Mouse (Mus musculus) limb, embryonic 13.5 days (tissue): Measurements from ENCODE around the gene Ihh. TPM values are rescaled to one million over a fixed set of nuclear protein-coding genes. Genes with fewer than 3 reads are reported as not detected.

ENCODE experiments used
- ATAC-seq: fragments of 200-750 bp; cut with Nextera tagmentation; 2 replicates; pipeline ENCODE4 v1.8.0; 2017; ENCODE audit warnings: low read depth, moderate number of reproducible peaks, moderate TSS enrichment; ENCODE audit not compliant: low FRiP score
- H3K27ac ChIP-seq: fragments of 300-500 bp; sonication (generic); 2 replicates; pipeline ENCODE4 v1.5.1; 2015; ENCODE audit warnings: inconsistent platforms, mild to moderate bottlenecking, moderate library complexity
- H3K27me3 ChIP-seq: fragments of 300-500 bp; sonication (generic); 2 replicates; pipeline ENCODE4 v1.6.1; 2015; ENCODE audit warnings: mild to moderate bottlenecking, inconsistent platforms
- H3K36me3 ChIP-seq: fragments of 300-500 bp; sonication (generic); 2 replicates; pipeline ENCODE4 v1.6.1; 2015; ENCODE audit warnings: inconsistent platforms, mild to moderate bottlenecking, moderate library complexity
- H3K4me1 ChIP-seq: fragments of 300-500 bp; sonication (generic); 2 replicates; pipeline ENCODE4 v1.6.1; 2015; ENCODE audit warnings: inconsistent platforms
- H3K4me2 ChIP-seq: fragments of 300-500 bp; sonication (generic); replicated peaks from 2 replicates; pipeline ENCODE4 v1.6.1; 2015; ENCODE audit warnings: inconsistent platforms, mild to moderate bottlenecking, moderate library complexity
- H3K4me3 ChIP-seq: fragments of 300-500 bp; sonication (generic); 2 replicates; pipeline ENCODE4 v1.5.1; 2015; ENCODE audit warnings: moderate library complexity, mild to moderate bottlenecking, inconsistent platforms
- H3K9ac ChIP-seq: fragments of 300-500 bp; sonication (generic); 2 replicates; pipeline ENCODE4 v1.6.1; 2015; ENCODE audit warnings: mild to moderate bottlenecking, inconsistent platforms
- H3K9me3 ChIP-seq: fragments of 300-500 bp; sonication (generic); 2 replicates; pipeline ENCODE4 v1.6.1; 2016; ENCODE audit warnings: inconsistent platforms
- WGBS: fragments of 180-500 bp; shearing (Covaris S2); methylation state at CpG from one replicate; pipeline ENCODE4 v1.1.7; 2015; 5-methylcytosine and 5-hydroxymethylcytosine counted together
- polyA plus RNA-seq: library from polyadenylated mRNA; unstranded; fragments of >200 nt; fragmentation: Nextera tagmentation; extraction: Ambion mirVana; gene quantifications from 2 replicates; pipeline ENCODE4 v1.2.1, GENCODE M21; 2015

Gene Ihh
- polyA plus RNA-seq, 1 experiment from 2014 or later, result 8.6 TPM

GRCm38 (mm10) chr1:74936221-74936830 lies 15.1 kb downstream of the Ihh start:
- WGBS, result 42% methylated on average over 12 of the region's 12 CpGs
- Histone ChIP-seq H3K36me3 (no peaks in the 10 kb centered on the region), H3K4me1 (no peaks in the 10 kb centered on the region), H3K9ac (no peak overlapping the region), H3K9me3 (no peaks in the 10 kb centered on the region), H3K27ac (no peak overlapping the region), H3K4me3 (no peak overlapping the region), H3K4me2 (no peak overlapping the region), H3K27me3 (peaks cover 81% of the 10 kb centered on the region)
- ATAC-seq, result no peak

GRCm38 (mm10) chr1:74935402-74935801 lies 16.1 kb downstream of the Ihh start, which contains the start of gene Cfap65:
Gene Cfap65, minus strand, starts transcription at chr1:74935599.
- no peaks in the 10 kb centered on the region for H3K9me3 ChIP-seq
- H3K27ac ChIP-seq, result no peak within 1 kb of the TSS
- peaks cover 79% of the 10 kb centered on the region for H3K27me3 ChIP-seq
- peak within 1 kb of the TSS; percentile 21; the same call in 1 of the 2 replicates for H3K4me3 ChIP-seq
- no peak for ATAC-seq
- no peaks in the 10 kb centered on the region for H3K36me3 ChIP-seq
- H3K4me1 ChIP-seq, result no peaks in the 10 kb centered on the region
- WGBS, result 2% methylated on average over 18 of the region's 18 CpGs
- H3K9ac ChIP-seq, result no peak within 1 kb of the TSS
- H3K4me2 ChIP-seq, result peak within 1 kb of the TSS; percentile 51

- Histone ChIP-seq H3K4me2 (no peak overlapping the region), H3K27ac (no peak overlapping the region), H3K4me1 (no peaks in the 10 kb centered on the region), H3K27me3 (peaks cover 66% of the 10 kb centered on the region), H3K9ac (no peak overlapping the region), H3K4me3 (no peak overlapping the region), H3K36me3 (no peaks in the 10 kb centered on the region), H3K9me3 (no peaks in the 10 kb centered on the region)
- 74% methylated on average over 9 of the region's 9 CpGs for WGBS
- ATAC-seq, result peak; percentile 36; the same call in 1 of the 2 replicates
These were observed 23.7 kb downstream of the Ihh start for GRCm38 (mm10) chr1:74927621-74928296.

GRCm38 (mm10) chr1:74926721-74927120 lies 24.8 kb downstream of the Ihh start:
- Histone ChIP-seq H3K4me2 (no peak overlapping the region), H3K9ac (no peak overlapping the region), H3K4me1 (no peaks in the 10 kb centered on the region), H3K27me3 (peaks cover 65% of the 10 kb centered on the region), H3K4me3 (no peak overlapping the region), H3K9me3 (no peaks in the 10 kb centered on the region), H3K27ac (no peak overlapping the region), H3K36me3 (no peaks in the 10 kb centered on the region)
- WGBS, result 36% methylated on average over 6 of the region's 6 CpGs
- no peak for ATAC-seq

GRCm38 (mm10) chr1:74924464-74924863 lies 27.0 kb downstream of the Ihh start:
- Histone ChIP-seq H3K9ac (no peak overlapping the region), H3K36me3 (no peaks in the 10 kb centered on the region), H3K4me3 (no peak overlapping the region), H3K4me1 (no peaks in the 10 kb centered on the region), H3K27me3 (peaks cover 57% of the 10 kb centered on the region), H3K27ac (no peak overlapping the region), H3K9me3 (no peaks in the 10 kb centered on the region), H3K4me2 (no peak overlapping the region)
- no peak for ATAC-seq
- WGBS, result 63% methylated on average over 4 of the region's 4 CpGs

- Histone ChIP-seq H3K4me2 (no peak overlapping the region), H3K4me1 (no peaks in the 10 kb centered on the region), H3K9ac (no peak overlapping the region), H3K4me3 (no peak overlapping the region), H3K9me3 (no peaks in the 10 kb centered on the region), H3K36me3 (no peaks in the 10 kb centered on the region), H3K27me3 (peaks cover 35% of the 10 kb centered on the region), H3K27ac (no peak overlapping the region)
- 29% methylated on average over 13 of the region's 13 CpGs for WGBS
- no peak for ATAC-seq
These were observed 35.8 kb downstream of the Ihh start for GRCm38 (mm10) chr1:74915706-74916105.

- H3K9ac ChIP-seq, result no peak overlapping the region
- H3K4me1 ChIP-seq, result peaks cover 27% of the 10 kb centered on the region
- WGBS, result 22% methylated on average over 6 of the region's 6 CpGs
- H3K4me2 ChIP-seq, result no peak overlapping the region
- no peaks in the 10 kb centered on the region for H3K9me3 ChIP-seq
- no peaks in the 10 kb centered on the region for H3K36me3 ChIP-seq
- peaks cover 98% of the 10 kb centered on the region for H3K27me3 ChIP-seq
- no peak for ATAC-seq
- H3K27ac ChIP-seq, result no peak overlapping the region
- H3K4me3 ChIP-seq, result no peak overlapping the region
These were observed 49.3 kb downstream of the Ihh start for GRCm38 (mm10) chr1:74902191-74902590.

- H3K36me3 ChIP-seq, result no peaks in the 10 kb centered on the region
- H3K4me1 ChIP-seq, result peaks cover 27% of the 10 kb centered on the region
- no peak overlapping the region for H3K4me2 ChIP-seq
- WGBS, result 10% methylated on average over 3 of the region's 3 CpGs
- no peak overlapping the region for H3K27ac ChIP-seq
- no peak for ATAC-seq
- no peak overlapping the region for H3K4me3 ChIP-seq
- H3K9me3 ChIP-seq, result no peaks in the 10 kb centered on the region
- H3K9ac ChIP-seq, result no peak overlapping the region
- peaks cover 99% of the 10 kb centered on the region for H3K27me3 ChIP-seq
These were observed 49.8 kb downstream of the Ihh start for GRCm38 (mm10) chr1:74901686-74902085.

GRCm38 (mm10) chr1:74900341-74901285 lies 50.9 kb downstream of the Ihh start:
- no peaks in the 10 kb centered on the region for H3K9me3 ChIP-seq
- peaks cover 100% of the 10 kb centered on the region for H3K27me3 ChIP-seq
- WGBS, result under 1% methylated on average over 63 of the region's 66 CpGs
- peak overlapping the region; percentile 30 for H3K4me3 ChIP-seq
- H3K36me3 ChIP-seq, result no peaks in the 10 kb centered on the region
- ATAC-seq, result no peak
- no peak overlapping the region; the same call in 1 of the 2 replicates for H3K9ac ChIP-seq
- peaks cover 27% of the 10 kb centered on the region for H3K4me1 ChIP-seq
- H3K27ac ChIP-seq, result no peak overlapping the region
- H3K4me2 ChIP-seq, result peak overlapping the region; percentile 65

- H3K4me2 ChIP-seq, result no peak overlapping the region
- 7% methylated on average over 7 of the region's 10 CpGs for WGBS
- H3K9ac ChIP-seq, result no peak overlapping the region
- no peak overlapping the region for H3K4me3 ChIP-seq
- H3K4me1 ChIP-seq, result peaks cover 27% of the 10 kb centered on the region
- no peaks in the 10 kb centered on the region for H3K9me3 ChIP-seq
- no peaks in the 10 kb centered on the region for H3K36me3 ChIP-seq
- peaks cover 99% of the 10 kb centered on the region for H3K27me3 ChIP-seq
- no peak overlapping the region for H3K27ac ChIP-seq
- ATAC-seq, result no peak
These were observed 52.6 kb downstream of the Ihh start for GRCm38 (mm10) chr1:74898656-74899431.

GRCm38 (mm10) chr1:74897976-74898375 lies 53.5 kb downstream of the Ihh start:
- H3K4me2 ChIP-seq, result no peak overlapping the region
- peaks cover 99% of the 10 kb centered on the region for H3K27me3 ChIP-seq
- ATAC-seq, result no peak
- H3K4me3 ChIP-seq, result no peak overlapping the region
- no peak overlapping the region for H3K9ac ChIP-seq
- 3% methylated on average over 7 of the region's 7 CpGs for WGBS
- no peaks in the 10 kb centered on the region for H3K36me3 ChIP-seq
- H3K4me1 ChIP-seq, result peaks cover 27% of the 10 kb centered on the region
- no peaks in the 10 kb centered on the region for H3K9me3 ChIP-seq
- H3K27ac ChIP-seq, result no peak overlapping the region
